Mouse (Mus musculus) ES-Bruce4 (cell line): ENCODE data around the gene Espnl. TPM values are rescaled to one million over a fixed set of nuclear protein-coding genes. Genes with fewer than 3 reads are reported as not detected.

ENCODE experiments used
- H3K27ac ChIP-seq: 2 replicates; pipeline ENCODE4 v1.5.1; 2012; ENCODE audit warnings: low read length, inconsistent platforms; ENCODE audit not compliant: insufficient read depth
- H3K27me3 ChIP-seq: 2 replicates; pipeline ENCODE4 v1.6.1; 2012; ENCODE audit warnings: mild to moderate bottlenecking, low read length, inconsistent platforms; ENCODE audit not compliant: control insufficient read depth, poor library complexity, insufficient read depth, severe bottlenecking
- H3K36me3 ChIP-seq: 2 replicates; pipeline ENCODE4 v1.6.1; 2012; ENCODE audit warnings: inconsistent platforms, mild to moderate bottlenecking, low read length, moderate library complexity; ENCODE audit not compliant: control insufficient read depth, poor library complexity, insufficient read depth, severe bottlenecking
- H3K4me1 ChIP-seq: one replicate; pipeline ENCODE4 v1.8.1; 2011; ENCODE audit warnings: low read length; ENCODE audit not compliant: control insufficient read depth, insufficient read depth
- H3K4me3 ChIP-seq: 2 replicates; pipeline ENCODE4 v1.5.1; 2011; ENCODE audit warnings: low read depth, mild to moderate bottlenecking, low read length
- H3K9ac ChIP-seq: 2 replicates; pipeline ENCODE4 v1.6.1; 2012; ENCODE audit warnings: low read depth, mild to moderate bottlenecking, inconsistent platforms; ENCODE audit not compliant: poor library complexity, severe bottlenecking
- H3K9me3 ChIP-seq: replicated peaks from 2 replicates; pipeline ENCODE4 v1.6.1; 2012; ENCODE audit warnings: mild to moderate bottlenecking, low read length, inconsistent platforms; ENCODE audit not compliant: control insufficient read depth, poor library complexity, insufficient read depth, severe bottlenecking
- CTCF ChIP-seq: IDR thresholded peaks from one replicate; pipeline ENCODE4 v1.8.1; 2011; ENCODE audit warnings: low read depth, low read length
- EP300 ChIP-seq: IDR thresholded peaks from 2 replicates; pipeline ENCODE4 v1.6.1; 2011; ENCODE audit warnings: low read depth, low read length; ENCODE audit not compliant: insufficient read depth
- POLR2A ChIP-seq: IDR thresholded peaks from one replicate; pipeline ENCODE4 v1.8.1; 2011; ENCODE audit warnings: low read length; ENCODE audit not compliant: insufficient read depth
- polyA plus RNA-seq: library from polyadenylated mRNA; stranded (reverse); fragments of >200 nt; gene quantifications from 2 replicates; pipeline ENCODE4 v1.2.4, GENCODE M21; 2011; ENCODE audit warnings: low read depth; ENCODE audit not compliant: missing spikeins, insufficient read depth, insufficient read length

Espnl gene
- polyA plus RNA-seq, 1 experiment = 0.10 TPM

GRCm38 (mm10) chr1:91312273-91312672 lies 9.6 kb upstream of the Espnl start:
- no peak overlapping the region for H3K27ac ChIP-seq
- no peak overlapping the region for H3K4me3 ChIP-seq
- H3K9me3 ChIP-seq = no peaks in the 10 kb centered on the region
- no peaks in the 10 kb centered on the region for H3K27me3 ChIP-seq
- no peaks in the 10 kb centered on the region; the same call in 1 of the 2 replicates for H3K36me3 ChIP-seq
- no peak overlapping the region for H3K9ac ChIP-seq
- TF ChIP-seq EP300 (no peak), CTCF (no peak), POLR2A (no peak)
- peaks cover 2% of the 10 kb centered on the region for H3K4me1 ChIP-seq

GRCm38 (mm10) chr1:91313251-91313650 lies 8.6 kb upstream of the Espnl start:
- H3K9me3 ChIP-seq = no peaks in the 10 kb centered on the region
- H3K4me1 ChIP-seq = peaks cover 2% of the 10 kb centered on the region
- peak; percentile 81; the same call in 1 of the 2 replicates for TF ChIP-seq EP300
- TF ChIP-seq POLR2A = no peak
- H3K27ac ChIP-seq = no peak overlapping the region
- H3K9ac ChIP-seq = no peak overlapping the region
- H3K36me3 ChIP-seq = no peaks in the 10 kb centered on the region; the same call in 1 of the 2 replicates
- no peak overlapping the region for H3K4me3 ChIP-seq
- H3K27me3 ChIP-seq = no peaks in the 10 kb centered on the region

GRCm38 (mm10) chr1:91317656-91318055 lies 4.2 kb upstream of the Espnl start:
- Histone ChIP-seq H3K4me1 (peaks cover 2% of the 10 kb centered on the region), H3K4me3 (no peak overlapping the region), H3K27ac (no peak overlapping the region), H3K27me3 (no peaks in the 10 kb centered on the region), H3K9ac (no peak overlapping the region), H3K9me3 (no peaks in the 10 kb centered on the region), H3K36me3 (no peaks in the 10 kb centered on the region)
- TF ChIP-seq EP300 (no peak), CTCF (no peak)

- no peak overlapping the region for H3K27ac ChIP-seq
- no peaks in the 10 kb centered on the region for H3K27me3 ChIP-seq
- H3K9ac ChIP-seq = no peak overlapping the region
Measured at GRCm38 (mm10) chr1:91324646-91325045, 2.8 kb downstream of the Espnl start.

GRCm38 (mm10) chr1:91325488-91326042 lies 3.7 kb downstream of the Espnl start:
- Histone ChIP-seq H3K36me3 (no peaks in the 10 kb centered on the region), H3K27ac (no peak overlapping the region), H3K4me1 (no peaks in the 10 kb centered on the region), H3K27me3 (no peaks in the 10 kb centered on the region), H3K9me3 (no peaks in the 10 kb centered on the region), H3K9ac (no peak overlapping the region), H3K4me3 (no peak overlapping the region)
- no peak for TF ChIP-seq CTCF
- no peak for TF ChIP-seq EP300

More at GRCm38 (mm10) chr1:91324646-91325045, 2.8 kb downstream of the Espnl start:
- Histone ChIP-seq H3K4me3 (no peak overlapping the region), H3K9me3 (no peaks in the 10 kb centered on the region), H3K36me3 (no peaks in the 10 kb centered on the region), H3K4me1 (no peaks in the 10 kb centered on the region)
- no peak for TF ChIP-seq EP300

GRCm38 (mm10) chr1:91332102-91332501 lies 10.2 kb downstream of the Espnl start:
- no peak for TF ChIP-seq EP300
- TF ChIP-seq POLR2A = no peak
- TF ChIP-seq CTCF = no peak
- H3K9ac ChIP-seq = no peak overlapping the region
- no peaks in the 10 kb centered on the region for H3K36me3 ChIP-seq
- H3K4me1 ChIP-seq = no peaks in the 10 kb centered on the region
- no peaks in the 10 kb centered on the region for H3K9me3 ChIP-seq
- H3K27ac ChIP-seq = no peak overlapping the region
- H3K4me3 ChIP-seq = no peak overlapping the region
- no peaks in the 10 kb centered on the region for H3K27me3 ChIP-seq
